ENCODE assay signal across 10 mouse cellular contexts in the genomic region with DNA sequence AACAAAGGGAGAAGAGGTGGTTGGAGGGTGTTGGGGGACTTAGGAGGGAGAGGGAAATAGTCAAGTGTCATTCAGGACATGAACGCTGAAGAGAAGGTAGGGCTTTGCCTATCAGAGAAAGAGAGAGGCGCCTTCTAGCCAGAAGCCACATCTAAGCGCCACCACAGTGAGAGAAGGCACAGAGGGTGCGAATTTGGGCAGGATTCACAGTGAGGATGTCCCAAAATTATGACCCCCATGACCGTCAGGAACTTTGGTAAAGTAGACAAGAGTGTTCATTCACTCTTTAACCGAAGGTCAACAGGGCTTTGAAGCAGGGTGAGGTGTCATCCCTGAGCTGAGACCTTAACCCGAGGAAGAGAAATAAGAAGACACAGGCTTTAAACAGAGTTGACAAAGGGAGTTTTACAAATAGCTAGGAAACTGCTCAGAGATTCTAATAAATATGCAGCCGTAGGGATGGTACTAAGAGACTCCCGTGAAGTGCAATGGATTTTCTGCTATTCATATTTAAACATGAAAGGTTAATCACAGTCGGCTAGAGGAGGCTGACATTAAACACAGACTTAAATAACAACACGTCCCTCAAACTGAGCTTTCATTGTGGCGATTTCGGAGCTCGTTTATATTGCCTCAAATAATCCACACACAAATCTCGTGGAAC. TPM values are rescaled to one million over a fixed set of nuclear protein-coding genes. Genes with fewer than 3 reads are reported as not detected.
DNase-seq lines count a peak whose midpoint lies in the region; ATAC-seq and TF ChIP-seq lines count a peak whose summit lies in the region.
"Had no signal": no experiment of that assay in that cellular context is flagged by ENCODE, and none has a peak within 500 bp of the region (broad histone marks: within the 10 kb centered on the region; RNA-seq: fewer than 3 reads in every experiment).

No protein-coding gene starts in this region.

- no peak overlapping the region; the same call in 1 of the 2 replicates for H3K4me3 ChIP-seq in lung, embryonic 14.5 days (ENCODE audit: low read depth, low read length)
- H3K4me3 ChIP-seq in forebrain, postnatal 0 days (ENCODE audit: low read depth, low read length), result peak overlapping the region; percentile 30
- no peak overlapping the region for H3K4me3 ChIP-seq in liver, embryonic 12.5 days
- peak overlapping the region; percentile 41 for H3K4me3 ChIP-seq in stomach, embryonic 16.5 days (replicated peaks; ENCODE audit: low read length)

- 33% methylated on average over 15 of the region's 15 CpGs for WGBS in lung, embryonic 14.5 days
- 30% methylated on average over 15 of the region's 15 CpGs for WGBS in forebrain, postnatal 0 days
- WGBS in liver, embryonic 12.5 days (ENCODE audit: insufficient replicate concordance), result 30% methylated on average over 15 of the region's 15 CpGs
- 33% methylated on average over 15 of the region's 15 CpGs for WGBS in stomach, embryonic 16.5 days

- ATAC-seq in lung, embryonic 14.5 days (ENCODE audit: insufficient read depth), result peak; percentile 17; the same call in 1 of the 2 replicates
- peak; percentile 59 for ATAC-seq in forebrain, postnatal 0 days
- no peak for ATAC-seq in liver, embryonic 12.5 days
- ATAC-seq in stomach, embryonic 16.5 days (ENCODE audit: insufficient read depth, low FRiP score), result no peak

- no peaks in the 10 kb centered on the region for H3K36me3 ChIP-seq in lung, embryonic 14.5 days (ENCODE audit: insufficient read depth)
- H3K36me3 ChIP-seq in forebrain, postnatal 0 days (ENCODE audit: insufficient read depth), result no peaks in the 10 kb centered on the region
- no peaks in the 10 kb centered on the region for H3K36me3 ChIP-seq in liver, embryonic 12.5 days
- H3K36me3 ChIP-seq in stomach, embryonic 16.5 days (ENCODE audit: control insufficient read depth, insufficient read depth, low read length), result no peaks in the 10 kb centered on the region

- TF ChIP-seq CTCF in lung, embryonic 14.5 days (IDR thresholded peaks at IDR 0.05; ENCODE audit: low read depth), result no peak
- no peak for TF ChIP-seq CTCF in forebrain, postnatal 0 days (IDR thresholded peaks at IDR 0.05; ENCODE audit: low read depth)

- no peaks in the 10 kb centered on the region for H3K9me3 ChIP-seq in lung, embryonic 14.5 days (ENCODE audit: low read depth, low read length)
- no peaks in the 10 kb centered on the region for H3K9me3 ChIP-seq in forebrain, postnatal 0 days (ENCODE audit: low read length)
- H3K9me3 ChIP-seq in liver, embryonic 12.5 days (replicated peaks), result no peaks in the 10 kb centered on the region
- no peaks in the 10 kb centered on the region for H3K9me3 ChIP-seq in stomach, embryonic 16.5 days (replicated peaks; ENCODE audit: control insufficient read depth, low read length)

- peak overlapping the region; percentile 55 for H3K4me2 ChIP-seq in lung, embryonic 14.5 days
- H3K4me2 ChIP-seq in forebrain, postnatal 0 days (ENCODE audit: low read depth), result peak overlapping the region; percentile 51
- 0 out of 2 replicates have a peak overlapping the region, but pooled peaks have one; percentile 9 for H3K4me2 ChIP-seq in liver, embryonic 12.5 days
- peak overlapping the region; percentile 51 for H3K4me2 ChIP-seq in stomach, embryonic 16.5 days (ENCODE audit: low read depth, low read length)

- DNase-seq in lung, embryonic 14.5 days, result no peak
- no peak for DNase-seq in lung, postnatal 4 days
- no peak for DNase-seq in forebrain, postnatal 0 days
- DNase-seq in thymus, adult 18-20 months, result no peak
- no peak for DNase-seq in spleen, postnatal 4 days (ENCODE audit: low spot score in 2 of 2)
- DNase-seq: gastrocnemius, postnatal 25 days had no signal

- H3K27me3 ChIP-seq in lung, embryonic 14.5 days (ENCODE audit: insufficient read depth, low read length), result no peaks in the 10 kb centered on the region
- no peaks in the 10 kb centered on the region for H3K27me3 ChIP-seq in forebrain, postnatal 0 days (ENCODE audit: insufficient read depth, low read length)
- no peaks in the 10 kb centered on the region for H3K27me3 ChIP-seq in liver, embryonic 12.5 days (replicated peaks)
- H3K27me3 ChIP-seq in stomach, embryonic 16.5 days (ENCODE audit: control insufficient read depth, insufficient read depth, low read length), result no peaks in the 10 kb centered on the region

- H3K27ac ChIP-seq in lung, embryonic 14.5 days (ENCODE audit: low read depth), result no peak overlapping the region
- H3K27ac ChIP-seq in forebrain, postnatal 0 days (ENCODE audit: low read depth, low read length), result no peak overlapping the region
- H3K27ac ChIP-seq in liver, embryonic 12.5 days, result no peak overlapping the region
- no peak overlapping the region for H3K27ac ChIP-seq in stomach, embryonic 16.5 days (ENCODE audit: low read length)

- H3K4me1 ChIP-seq in lung, embryonic 14.5 days (ENCODE audit: insufficient read depth), result no peaks in the 10 kb centered on the region
- no peaks in the 10 kb centered on the region for H3K4me1 ChIP-seq in forebrain, postnatal 0 days (ENCODE audit: insufficient read depth)
- no peaks in the 10 kb centered on the region for H3K4me1 ChIP-seq in liver, embryonic 12.5 days
- H3K4me1 ChIP-seq in stomach, embryonic 16.5 days (ENCODE audit: control insufficient read depth, insufficient read depth, low read length), result peaks cover 4% of the 10 kb centered on the region; the same call in 1 of the 2 replicates

- H3K9ac ChIP-seq in lung, embryonic 14.5 days, result peak overlapping the region; percentile 29; the same call in 1 of the 2 replicates
- H3K9ac ChIP-seq in forebrain, postnatal 0 days, result peak overlapping the region; percentile 45
- no peak overlapping the region for H3K9ac ChIP-seq in liver, embryonic 12.5 days
- H3K9ac ChIP-seq in stomach, embryonic 16.5 days (ENCODE audit: low read length), result no peak overlapping the region

RNA-seq across cellular contexts. Expression of gene Krtap28-13, which starts 14.9 kb away (rescaled TPM):
- polyA plus RNA-seq in lung, embryonic 14.5 days (2014; fragmentation: Nextera tagmentation; extraction: Ambion mirVana), result not detected in 2 replicates
- not detected in 2 replicates for total RNA-seq in forebrain, postnatal 0 days (2014; rRNA removed)
- not detected in 2 replicates for polyA plus RNA-seq in forebrain, postnatal 0 days (2015; fragmentation: Nextera tagmentation; extraction: Ambion mirVana)
- not detected in 2 replicates for polyA plus RNA-seq in liver, embryonic 12.5 days (2016; fragmentation: Nextera tagmentation; extraction: Ambion mirVana)
- not detected in 2 replicates for polyA plus RNA-seq in stomach, embryonic 16.5 days (2015; fragmentation: Nextera tagmentation; extraction: Ambion mirVana)
- total RNA-seq: gastrocnemius, postnatal 25 days; left cerebral cortex, adult 8-10 months; neutrophil, adult 5-6 weeks had no signal

RNA-seq across cellular contexts. Expression of gene A030005K14Rik, which starts 16.5 kb away (rescaled TPM):
- polyA plus RNA-seq in lung, embryonic 14.5 days (2014; fragmentation: Nextera tagmentation; extraction: Ambion mirVana), result not detected in 2 replicates
- not detected in 2 replicates for total RNA-seq in forebrain, postnatal 0 days (2014; rRNA removed)
- polyA plus RNA-seq in forebrain, postnatal 0 days (2015; fragmentation: Nextera tagmentation; extraction: Ambion mirVana), result not detected in 2 replicates
- not detected in 2 replicates for polyA plus RNA-seq in liver, embryonic 12.5 days (2016; fragmentation: Nextera tagmentation; extraction: Ambion mirVana)
- polyA plus RNA-seq in stomach, embryonic 16.5 days (2015; fragmentation: Nextera tagmentation; extraction: Ambion mirVana), result not detected in 2 replicates
- total RNA-seq: gastrocnemius, postnatal 25 days; left cerebral cortex, adult 8-10 months; neutrophil, adult 5-6 weeks had no signal

RNA-seq across cellular contexts. Expression of gene Gm47969, which starts 30.9 kb away (rescaled TPM):
- polyA plus RNA-seq in lung, embryonic 14.5 days (2014; fragmentation: Nextera tagmentation; extraction: Ambion mirVana), result not detected in 2 replicates
- not detected in 2 replicates for total RNA-seq in forebrain, postnatal 0 days (2014; rRNA removed)
- not detected in 2 replicates for polyA plus RNA-seq in forebrain, postnatal 0 days (2015; fragmentation: Nextera tagmentation; extraction: Ambion mirVana)
- not detected in 2 replicates for polyA plus RNA-seq in liver, embryonic 12.5 days (2016; fragmentation: Nextera tagmentation; extraction: Ambion mirVana)
- not detected in 2 replicates for polyA plus RNA-seq in stomach, embryonic 16.5 days (2015; fragmentation: Nextera tagmentation; extraction: Ambion mirVana)
- total RNA-seq: gastrocnemius, postnatal 25 days; left cerebral cortex, adult 8-10 months; neutrophil, adult 5-6 weeks had no signal

RNA-seq across cellular contexts. Expression of gene Krtap28-10, which starts 33.4 kb away (rescaled TPM):
- polyA plus RNA-seq in lung, embryonic 14.5 days (2014; fragmentation: Nextera tagmentation; extraction: Ambion mirVana), result not detected in 2 replicates
- total RNA-seq in forebrain, postnatal 0 days (2014; rRNA removed), result not detected in 2 replicates
- polyA plus RNA-seq in forebrain, postnatal 0 days (2015; fragmentation: Nextera tagmentation; extraction: Ambion mirVana), result not detected in 2 replicates
- polyA plus RNA-seq in liver, embryonic 12.5 days (2016; fragmentation: Nextera tagmentation; extraction: Ambion mirVana), result not detected in 2 replicates
- not detected in 2 replicates for polyA plus RNA-seq in stomach, embryonic 16.5 days (2015; fragmentation: Nextera tagmentation; extraction: Ambion mirVana)
- total RNA-seq: gastrocnemius, postnatal 25 days; left cerebral cortex, adult 8-10 months; neutrophil, adult 5-6 weeks had no signal

RNA-seq across cellular contexts. Expression of gene Slc19a3, which starts 37.4 kb away (rescaled TPM):
- 0.51 and 0.80 TPM in 2 replicates for polyA plus RNA-seq in lung, embryonic 14.5 days (2014; fragmentation: Nextera tagmentation; extraction: Ambion mirVana)
- 0.85 and 1.3 TPM in 2 replicates for total RNA-seq in forebrain, postnatal 0 days (2014; rRNA removed)
- polyA plus RNA-seq in forebrain, postnatal 0 days (2015; fragmentation: Nextera tagmentation; extraction: Ambion mirVana), result 0.69 and 0.99 TPM in 2 replicates
- 0.15 and 0.33 TPM in 2 replicates for polyA plus RNA-seq in liver, embryonic 12.5 days (2016; fragmentation: Nextera tagmentation; extraction: Ambion mirVana)
- 0.54 and 0.88 TPM in 2 replicates for polyA plus RNA-seq in stomach, embryonic 16.5 days (2015; fragmentation: Nextera tagmentation; extraction: Ambion mirVana)
- total RNA-seq: gastrocnemius, postnatal 25 days; neutrophil, adult 5-6 weeks had no signal

Comparison
In these comparisons a context has a peak if more than half of its experiments do, and no peak if none do; other contexts are left out.
1. ATAC-seq: peak in lung, embryonic 14.5 days (single experiment) and forebrain, postnatal 0 days (single experiment); none in liver, embryonic 12.5 days (single experiment) and stomach, embryonic 16.5 days (single experiment).
2. H3K4me3 ChIP-seq: peak in forebrain, postnatal 0 days (single experiment) and stomach, embryonic 16.5 days (single experiment); none in lung, embryonic 14.5 days (single experiment) and liver, embryonic 12.5 days (single experiment).
3. H3K9ac ChIP-seq: peak in lung, embryonic 14.5 days (single experiment) and forebrain, postnatal 0 days (single experiment); none in liver, embryonic 12.5 days (single experiment) and stomach, embryonic 16.5 days (single experiment).
4. Peak in every context shown above with its lines, with median percentiles within 50 percentile points of each other: H3K4me2 ChIP-seq.